Mouse (Mus musculus): ENCODE results near the gene Syn3.

Gene Syn3

DNA sequence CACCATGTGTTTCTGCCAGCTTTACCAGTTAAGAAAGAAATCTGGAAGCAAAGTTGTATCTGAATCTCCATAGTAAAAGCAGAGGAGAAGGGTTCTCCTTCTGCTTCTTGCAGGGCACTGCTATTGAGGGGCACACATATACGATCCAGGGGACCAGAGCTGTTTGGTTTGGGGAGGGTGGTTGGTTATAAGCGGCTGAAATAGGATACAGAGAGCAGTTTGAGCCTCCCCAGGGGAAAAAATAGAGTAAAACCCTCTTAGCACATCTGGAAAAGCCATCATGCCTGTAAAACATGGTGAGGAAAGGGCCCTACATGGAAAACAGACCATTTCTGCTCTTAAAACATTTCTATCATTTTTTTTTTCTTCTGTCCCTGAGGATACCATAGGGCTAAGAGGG lies 220.2 kb downstream of the Syn3 start:
- DNase-seq (ENCODE audit: low spot score in 2 of 2), result no peak

DNA sequence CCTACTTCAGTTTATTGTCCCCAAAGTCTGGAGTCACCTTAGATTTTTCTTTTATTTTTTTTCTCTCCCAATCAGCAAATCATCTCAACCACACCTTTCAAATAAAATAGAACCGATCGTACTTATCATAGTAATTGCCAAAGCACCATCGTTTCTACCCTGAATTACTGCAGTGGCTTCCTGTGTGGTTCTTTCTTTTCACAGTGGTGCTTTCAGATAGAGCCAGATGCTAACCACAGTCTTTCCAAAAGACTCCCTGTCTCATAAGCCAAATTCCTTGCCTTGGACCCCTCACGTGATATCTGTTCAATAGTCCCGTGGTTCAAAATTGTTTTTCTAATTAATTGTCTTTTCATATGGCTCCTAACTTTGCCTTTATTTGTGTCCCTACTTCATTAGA lies 221.4 kb downstream of the Syn3 start:
- DNase-seq (ENCODE audit: low spot score in 2 of 2), result no peak

DNA sequence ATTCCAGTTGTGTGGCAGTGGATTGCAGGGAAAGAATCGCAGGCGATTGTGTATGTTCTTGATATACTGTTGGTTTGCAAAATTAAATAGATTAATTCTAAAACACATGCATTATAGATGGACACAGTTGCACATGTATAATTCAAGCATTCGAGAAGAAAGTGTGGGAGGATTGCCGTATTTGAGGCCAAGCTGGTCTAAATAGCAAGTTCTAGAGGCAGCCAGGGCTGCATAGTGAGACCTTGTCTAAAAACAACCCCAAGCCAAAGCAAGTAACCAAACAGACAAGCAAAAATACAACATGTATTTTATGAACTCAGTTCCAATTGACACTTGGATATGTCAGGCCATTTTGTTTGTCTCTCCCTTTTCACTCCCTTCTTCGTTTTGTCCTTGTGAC lies 223.1 kb downstream of the Syn3 start:
- DNase-seq (ENCODE audit: low spot score in 2 of 2), result no peak

DNA sequence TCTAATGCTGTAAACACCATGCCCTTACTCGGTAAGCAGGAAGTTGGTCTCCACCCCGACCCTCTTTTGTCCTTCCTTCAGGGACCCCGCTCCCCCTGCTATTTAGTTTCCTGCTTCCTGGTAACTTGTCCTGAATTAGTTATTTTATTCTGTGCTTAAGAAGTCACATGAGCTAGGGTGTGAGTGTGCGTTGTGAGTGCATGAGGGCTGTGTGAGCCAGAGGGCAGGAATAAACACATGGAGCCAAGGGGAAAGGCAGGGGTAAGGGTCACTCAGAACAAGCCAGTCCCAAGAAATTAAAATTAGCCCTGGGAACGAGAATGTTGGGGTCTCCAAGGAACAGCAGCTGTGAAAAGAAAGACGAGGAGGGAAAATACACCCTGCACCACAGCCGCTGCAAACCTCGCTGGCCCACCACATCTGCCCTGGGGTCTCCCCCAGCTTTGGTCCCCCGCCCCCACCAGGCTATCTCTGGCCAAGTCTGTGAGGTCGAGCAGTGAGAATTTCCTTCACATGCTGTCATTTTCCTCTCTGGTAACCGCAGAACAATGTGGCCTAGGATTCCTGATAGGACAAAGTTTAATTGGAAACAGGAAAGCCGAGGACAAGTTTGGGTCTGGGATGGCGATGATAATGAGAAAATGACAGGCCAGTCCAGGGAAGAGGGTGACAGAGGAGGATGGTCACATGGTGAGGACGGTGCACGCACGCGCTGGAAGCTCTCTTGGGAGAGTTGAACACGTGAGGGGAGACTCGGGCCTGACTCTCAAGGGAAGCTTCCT lies 225.1 kb downstream of the Syn3 start:
- DNase-seq (ENCODE audit: low spot score in 2 of 2), result no peak

DNA sequence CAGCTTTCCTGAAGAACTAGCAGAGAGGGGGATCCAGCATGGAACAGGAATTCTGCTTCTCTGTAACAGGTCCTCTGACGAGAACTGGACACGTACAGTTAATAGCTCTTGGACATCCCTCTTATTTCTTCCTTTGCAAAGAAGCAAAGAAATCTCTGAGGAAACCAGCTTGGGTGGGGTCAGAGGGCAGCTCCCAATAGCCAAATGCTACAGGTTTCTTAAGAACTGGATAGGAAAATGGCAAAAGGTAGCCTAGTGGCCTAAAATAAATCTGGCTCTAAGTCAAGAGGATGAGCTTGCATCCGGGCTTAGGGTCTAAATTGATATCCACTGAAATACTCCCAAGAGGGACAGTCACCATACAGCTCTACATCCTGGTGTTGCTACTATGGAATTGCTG lies 225.9 kb downstream of the Syn3 start:
- DNase-seq (ENCODE audit: low spot score in 2 of 2), result no peak

DNA sequence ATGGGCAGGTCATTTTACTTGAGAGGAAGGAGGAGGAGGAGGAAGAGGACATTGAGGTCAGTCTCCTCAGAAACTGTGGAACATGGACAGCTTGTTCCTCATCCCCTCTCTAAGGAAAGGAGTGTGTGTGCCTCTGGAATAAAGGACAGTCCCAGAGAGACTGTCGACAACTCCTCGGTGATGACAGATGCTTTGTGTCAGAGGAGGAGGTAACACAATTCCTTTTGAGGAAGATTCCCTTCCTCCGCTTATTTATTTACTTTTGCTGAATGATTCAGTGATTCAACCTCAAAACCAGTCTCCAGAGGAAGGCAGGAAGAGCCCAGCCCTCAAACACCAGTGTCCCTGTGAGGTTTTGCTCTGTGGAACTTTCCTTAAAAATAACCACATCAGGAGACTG lies 228.4 kb downstream of the Syn3 start:
- no peak for DNase-seq (ENCODE audit: low spot score in 2 of 2)

DNA sequence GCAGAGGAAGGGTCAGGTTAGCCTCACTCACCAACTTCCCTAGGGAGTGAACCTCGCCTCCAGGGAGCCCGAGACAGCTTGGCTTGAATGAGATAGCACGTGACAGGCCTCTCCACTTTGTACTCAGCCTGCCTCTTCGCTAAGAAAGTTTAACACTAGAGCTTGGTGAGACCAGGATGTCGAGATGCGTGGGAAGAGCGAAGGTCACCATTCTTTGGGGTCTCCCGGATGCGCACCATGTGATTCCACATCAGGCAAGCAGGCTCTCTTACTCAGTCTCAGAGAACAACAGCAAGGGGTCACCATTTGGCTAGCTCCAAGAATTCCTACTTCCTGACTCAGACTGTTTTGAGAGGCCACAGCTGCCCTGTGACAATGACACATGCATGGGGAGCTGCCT lies 234.1 kb downstream of the Syn3 start:
- no peak for DNase-seq (ENCODE audit: low spot score in 2 of 2)

DNA sequence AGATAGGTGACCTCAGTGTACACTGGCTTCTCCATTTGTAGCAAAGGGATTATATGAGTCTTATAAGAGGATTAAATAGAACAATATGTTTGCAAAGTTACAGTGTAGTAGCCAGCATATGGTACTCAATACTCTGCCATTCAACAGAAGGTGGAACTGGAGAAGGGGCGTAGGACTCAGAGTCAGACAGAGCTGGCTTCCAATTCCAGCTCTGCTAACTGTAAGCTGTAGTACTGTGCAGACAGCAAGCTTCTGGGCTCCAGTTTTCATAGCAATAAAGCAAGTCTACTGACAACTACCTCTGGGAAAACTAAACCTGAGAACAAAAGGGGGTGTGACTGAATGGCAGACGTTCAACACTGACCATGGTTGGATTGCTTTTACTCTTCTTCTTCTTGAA lies 237.0 kb downstream of the Syn3 start:
- DNase-seq (ENCODE audit: low spot score in 2 of 2), result no peak

DNA sequence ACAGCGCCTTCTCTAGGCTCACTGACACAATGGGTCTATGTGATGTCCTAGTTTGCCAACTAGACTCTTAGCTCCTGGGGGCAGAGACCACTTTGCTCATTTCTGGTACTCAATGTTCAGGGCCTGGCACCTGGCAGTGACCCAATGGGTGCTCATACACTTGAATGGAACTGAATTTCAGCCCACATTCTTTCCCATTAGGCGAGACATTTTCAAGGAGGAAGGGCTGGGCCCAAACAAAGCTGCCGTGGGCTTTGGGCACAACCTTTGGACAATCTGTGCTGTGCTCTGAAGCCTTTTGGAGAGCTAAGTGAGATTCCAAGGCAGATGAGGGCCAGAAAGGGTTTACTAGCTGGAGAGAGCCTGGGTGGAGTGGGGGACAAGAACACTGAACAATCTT lies 239.7 kb downstream of the Syn3 start:
- no peak for DNase-seq (ENCODE audit: low spot score in 2 of 2)

DNA sequence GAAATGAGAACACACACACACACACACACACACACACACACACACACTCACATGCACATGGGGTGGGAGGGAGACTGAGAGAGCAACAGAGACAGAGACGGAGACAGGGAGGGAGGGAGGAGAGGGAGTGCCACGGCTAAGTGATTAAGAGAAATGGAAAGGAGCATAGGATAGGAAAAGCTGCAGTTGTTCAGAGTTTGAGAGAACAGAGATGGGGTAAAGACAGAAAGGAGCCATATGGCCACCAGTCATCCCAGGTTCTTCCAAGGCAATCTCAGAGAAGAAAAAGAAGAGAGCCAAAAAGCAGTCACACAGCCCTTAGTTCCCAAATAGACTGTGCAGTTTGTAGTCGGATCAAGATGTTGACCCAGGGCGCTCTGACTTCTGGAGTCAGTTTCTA lies 240.7 kb downstream of the Syn3 start:
- no peak for DNase-seq (ENCODE audit: low spot score in 2 of 2)

DNA sequence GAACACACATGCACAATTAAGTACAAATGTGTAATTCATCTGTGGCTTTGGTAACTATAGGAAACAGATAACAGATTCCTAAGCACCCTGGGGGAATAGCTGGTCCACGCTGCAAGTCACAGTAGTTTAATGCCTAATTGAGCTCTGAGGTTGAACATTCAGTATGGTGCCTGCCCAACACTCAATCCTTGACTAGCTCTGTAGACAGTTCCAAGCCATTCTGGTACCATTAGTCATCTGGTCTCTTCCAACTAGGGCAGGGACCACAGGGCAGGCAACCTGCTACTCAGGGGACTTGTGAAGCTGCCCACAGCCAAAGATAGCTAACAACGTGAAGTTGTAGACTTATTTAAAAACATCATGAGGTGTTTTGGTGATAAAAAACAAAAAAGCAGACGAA lies 241.7 kb downstream of the Syn3 start:
- DNase-seq (ENCODE audit: low spot score in 2 of 2), result no peak

DNA sequence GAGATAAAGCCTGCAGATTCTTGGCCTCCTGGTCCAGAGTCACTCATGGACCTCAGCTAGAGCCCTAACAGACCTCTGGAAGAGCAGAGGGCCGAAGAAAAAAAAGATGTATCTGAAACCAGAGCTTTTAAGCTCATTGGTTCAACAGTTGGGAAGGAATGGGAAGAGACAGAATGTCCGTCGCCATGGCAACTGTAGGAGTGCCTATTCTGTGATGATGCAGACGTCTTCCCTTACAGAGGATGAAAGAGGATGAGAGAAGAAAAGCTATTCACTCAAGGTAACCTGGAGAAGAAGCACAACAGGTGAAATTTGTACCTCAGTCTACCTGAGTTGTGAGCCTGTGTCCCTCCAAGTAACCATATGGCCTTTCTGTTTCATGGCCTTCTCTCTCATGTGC lies 242.5 kb downstream of the Syn3 start:
- no peak for DNase-seq (ENCODE audit: low spot score in 2 of 2)

DNA sequence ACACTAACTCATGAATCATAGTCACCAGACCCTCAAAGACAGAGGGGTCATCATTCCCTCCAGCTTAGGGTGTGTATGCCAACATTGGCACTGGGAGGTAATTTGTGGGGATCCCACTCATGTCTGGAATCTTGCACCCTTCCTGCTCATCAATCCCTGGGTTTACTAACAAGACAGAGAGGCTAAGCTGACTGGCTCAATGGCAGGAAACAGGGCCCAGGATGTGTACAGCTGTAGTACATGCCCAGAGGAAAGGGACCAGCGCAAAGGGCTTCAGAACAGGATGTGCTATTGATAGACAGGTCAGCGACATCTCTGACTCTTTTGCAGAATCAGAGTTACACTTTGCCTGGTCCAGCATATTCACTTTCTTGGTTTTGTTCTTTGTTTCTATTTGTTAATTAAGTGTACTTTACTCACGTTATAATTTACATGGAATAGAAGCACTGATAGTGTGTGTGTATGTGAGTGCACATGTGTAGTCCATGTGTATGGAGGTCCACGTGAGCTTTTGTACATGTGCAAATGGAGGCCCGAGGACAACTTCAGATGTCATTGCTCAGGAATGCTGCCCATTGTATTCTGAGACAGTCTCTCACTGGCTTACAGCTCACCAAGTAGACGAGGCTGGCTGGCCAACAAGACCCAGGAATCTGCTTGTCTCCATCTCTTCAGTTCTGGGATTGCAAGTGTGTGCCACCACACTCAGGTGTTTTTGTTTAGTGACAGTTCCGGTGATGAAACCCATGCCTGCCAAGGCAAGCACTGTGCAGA lies 248.4 kb downstream of the Syn3 start:
- no peak for DNase-seq (ENCODE audit: low spot score in 2 of 2)

DNA sequence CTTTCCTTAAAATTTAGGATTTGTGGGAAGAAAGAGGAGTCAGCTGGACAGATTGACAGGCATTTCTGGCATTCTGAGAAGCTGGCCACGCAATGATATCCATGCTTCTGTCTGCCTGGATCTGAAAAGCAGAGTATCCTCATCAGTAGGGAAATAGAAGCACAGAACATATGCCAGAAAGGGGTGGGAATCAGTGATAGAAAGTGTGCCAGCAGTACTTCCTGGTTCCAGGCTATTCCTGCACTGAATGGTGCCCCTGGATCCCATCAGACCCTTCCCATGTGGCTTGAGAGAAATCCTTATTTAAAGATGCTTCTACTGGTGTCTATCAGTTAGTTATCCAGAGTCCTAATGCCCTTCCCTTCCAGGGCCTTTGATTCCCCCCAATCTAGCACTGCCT lies 249.4 kb downstream of the Syn3 start:
- DNase-seq (ENCODE audit: low spot score in 2 of 2), result no peak

DNA sequence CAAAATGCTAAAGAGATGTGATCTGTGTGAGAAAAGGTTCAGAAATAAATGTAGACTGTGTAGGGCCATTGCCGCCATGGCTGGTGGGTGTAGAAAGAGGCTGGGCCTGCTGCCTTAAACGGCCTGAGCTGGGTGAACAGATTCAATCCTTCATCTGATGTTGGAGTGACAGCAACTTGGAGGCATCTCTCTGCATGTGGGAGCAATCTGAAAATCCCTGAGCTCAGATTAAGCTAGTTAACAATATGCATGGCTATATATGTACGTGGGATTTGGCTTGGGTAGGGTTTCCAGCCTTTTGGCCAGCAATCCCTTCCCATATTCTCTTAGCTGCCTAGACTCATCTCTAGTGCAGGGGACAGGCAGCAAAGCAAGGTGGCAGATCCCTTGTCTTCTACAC lies 249.9 kb downstream of the Syn3 start:
- no peak for DNase-seq (ENCODE audit: low spot score in 2 of 2)

DNA sequence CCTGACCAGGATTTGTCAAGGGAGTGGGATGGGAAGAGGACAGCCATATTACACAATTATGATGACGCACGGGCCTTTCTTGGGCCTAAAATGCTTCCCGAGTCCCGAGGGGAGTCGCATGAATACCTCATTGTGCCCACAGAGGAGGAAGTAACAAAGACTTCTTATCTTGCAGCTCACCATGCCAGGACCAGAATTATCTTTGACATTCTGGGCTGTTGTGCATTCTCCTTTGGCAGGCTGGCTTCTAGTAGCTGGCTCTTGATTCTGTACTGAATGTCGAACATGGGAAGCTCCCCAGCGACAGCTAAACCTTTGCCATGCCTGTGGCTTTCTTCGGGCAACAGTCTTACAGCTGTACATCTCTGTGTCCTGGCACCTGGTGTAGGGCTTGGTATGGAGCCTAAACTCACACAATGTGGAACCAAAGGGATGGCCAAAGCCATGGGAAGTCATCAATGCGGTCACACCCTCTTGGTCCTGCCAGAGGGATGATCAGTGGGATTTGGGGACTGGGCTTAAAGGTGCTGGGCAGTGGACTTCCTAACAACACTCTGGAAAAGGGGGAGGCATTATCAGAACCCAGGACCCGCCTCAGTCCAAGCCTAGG lies 250.5 kb downstream of the Syn3 start:
- no peak for DNase-seq (ENCODE audit: low spot score in 2 of 2)

DNA sequence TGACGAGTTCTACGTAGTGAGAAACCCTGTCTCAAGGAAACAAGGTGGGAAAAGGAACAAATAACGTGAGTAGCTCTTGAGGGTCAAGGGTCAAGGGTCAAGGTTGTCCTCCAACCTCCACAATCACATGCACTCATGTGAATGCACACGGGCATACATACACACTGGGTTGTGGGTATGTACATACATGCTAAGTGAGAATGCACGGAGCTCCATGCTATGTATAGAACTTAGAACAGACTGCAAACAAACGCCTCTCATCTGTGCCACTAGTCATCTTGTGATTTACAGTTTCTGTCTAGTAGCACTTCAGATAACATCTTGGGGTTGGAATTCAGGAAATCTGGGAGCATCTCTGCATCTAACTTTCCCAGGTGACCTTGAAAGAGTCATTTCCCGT lies 253.3 kb downstream of the Syn3 start:
- DNase-seq (ENCODE audit: low spot score in 2 of 2), result no peak

DNA sequence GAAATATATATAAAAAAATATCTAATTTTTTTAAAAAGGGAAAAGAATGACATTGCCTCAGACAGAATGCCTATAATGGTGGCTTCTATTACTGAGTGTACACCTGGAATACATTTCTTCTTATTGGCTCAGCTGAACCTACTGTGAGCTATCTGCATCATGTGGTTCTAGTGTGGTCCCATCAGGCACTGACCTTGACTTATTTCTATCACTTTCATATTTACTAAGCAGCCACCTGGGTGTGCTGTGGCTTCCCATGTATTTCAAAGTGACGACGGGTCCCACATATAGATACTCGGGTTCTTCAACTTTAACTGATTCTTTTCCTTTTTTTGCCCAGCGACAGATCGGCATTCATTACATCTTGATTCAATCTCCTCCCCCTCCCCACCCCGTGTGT lies 255.2 kb downstream of the Syn3 start:
- DNase-seq (ENCODE audit: low spot score in 2 of 2), result no peak

DNA sequence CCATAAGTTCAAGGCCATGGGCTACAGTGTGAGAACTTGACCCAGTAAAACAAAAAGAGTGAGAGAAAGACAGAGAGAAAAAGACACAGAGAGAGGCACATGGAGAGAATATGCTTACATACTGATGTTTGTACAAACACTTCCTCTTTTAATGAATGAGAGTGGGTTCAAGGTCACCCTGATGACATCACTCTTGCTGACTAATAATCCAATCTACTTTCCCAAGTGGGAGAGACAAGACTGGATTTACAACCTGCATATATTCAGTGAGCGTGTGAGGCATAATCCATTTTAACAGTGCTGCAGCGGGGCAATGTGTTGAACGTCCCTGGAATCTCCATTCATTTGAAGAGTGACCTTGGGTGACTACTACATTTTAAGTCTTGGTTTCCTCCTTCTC lies 256.0 kb downstream of the Syn3 start:
- no peak for DNase-seq (ENCODE audit: low spot score in 2 of 2)

DNA sequence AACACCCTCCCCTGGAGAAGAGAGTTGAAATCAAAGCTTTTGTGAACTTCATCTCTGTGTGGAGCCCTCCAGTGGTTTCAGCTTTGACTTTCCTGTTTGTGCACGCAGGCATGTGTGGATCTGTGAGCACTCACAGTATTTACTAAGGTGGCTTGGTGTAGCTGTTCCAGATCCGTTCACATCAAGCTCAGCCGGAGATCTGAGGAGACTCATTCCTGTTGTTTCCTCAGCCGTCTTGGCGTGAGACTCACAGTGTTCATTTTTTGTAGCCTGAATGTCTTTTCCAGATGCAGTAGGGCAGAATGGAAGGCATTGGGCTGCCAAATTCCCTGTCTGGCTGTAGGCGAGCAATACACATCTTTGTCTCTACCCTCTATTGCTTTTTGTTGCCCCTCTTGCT lies 268.7 kb downstream of the Syn3 start:
- DNase-seq (ENCODE audit: low spot score in 2 of 2), result no peak

DNA sequence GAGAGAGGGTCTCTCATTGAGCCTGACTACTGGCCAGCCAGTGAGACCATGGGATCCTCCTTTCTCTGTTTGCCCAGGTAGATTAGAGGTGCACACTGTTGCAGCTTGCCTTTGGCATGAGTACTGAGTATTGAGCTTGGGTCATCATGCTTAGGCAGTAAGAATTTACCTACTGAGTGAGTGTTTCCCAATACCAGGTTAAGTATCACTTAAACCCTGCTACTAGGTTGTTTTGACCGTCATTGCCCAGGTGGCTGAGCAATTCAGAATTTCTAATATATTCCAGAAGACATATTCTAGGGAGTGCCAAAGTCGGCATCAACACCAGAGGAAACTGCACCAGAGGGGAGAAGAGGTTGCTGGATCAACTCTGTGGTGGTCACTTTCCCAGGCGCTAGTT lies 273.2 kb downstream of the Syn3 start:
- no peak for DNase-seq (ENCODE audit: low spot score in 2 of 2)

DNA sequence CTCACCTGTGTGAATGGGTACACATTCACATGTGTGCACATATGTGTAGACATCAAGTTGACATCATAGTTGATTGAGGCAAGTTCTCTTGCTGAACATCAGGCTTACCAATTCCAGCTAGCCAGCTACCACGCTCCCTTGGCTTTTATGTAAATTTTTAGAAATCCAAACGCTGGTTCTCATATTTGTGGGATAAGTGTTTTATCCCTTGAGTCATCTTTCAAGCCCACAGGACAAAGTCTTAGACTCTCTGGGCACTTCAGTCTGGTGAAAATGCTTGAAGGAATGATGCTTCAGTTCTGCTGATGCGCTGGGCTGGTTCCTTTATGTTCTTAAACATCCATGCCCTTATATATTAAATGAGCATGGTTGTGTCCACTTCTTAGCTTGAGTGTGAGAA lies 279.7 kb downstream of the Syn3 start:
- DNase-seq (ENCODE audit: low spot score in 2 of 2), result no peak

DNA sequence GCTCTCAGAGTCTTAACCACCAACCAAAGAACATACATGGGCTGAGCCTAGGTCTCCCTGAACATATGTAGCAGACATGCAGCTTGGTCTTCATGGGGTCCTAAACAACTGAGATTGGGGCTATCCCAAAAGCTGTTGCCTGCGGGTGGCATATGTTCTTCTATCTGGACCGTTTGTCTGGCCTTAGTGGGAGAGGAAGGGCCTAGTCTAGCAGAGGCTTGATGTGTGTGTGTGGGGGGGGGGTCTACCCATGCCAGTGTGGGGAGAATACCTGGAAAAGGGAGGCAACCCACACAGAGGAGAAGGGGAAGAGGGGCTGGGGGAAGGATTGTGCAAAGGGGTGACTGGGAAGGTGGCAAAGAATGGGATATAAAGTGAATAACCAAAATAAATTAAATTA lies 281.9 kb downstream of the Syn3 start:
- no peak for DNase-seq (ENCODE audit: low spot score in 2 of 2)
